In the genomic region with DNA sequence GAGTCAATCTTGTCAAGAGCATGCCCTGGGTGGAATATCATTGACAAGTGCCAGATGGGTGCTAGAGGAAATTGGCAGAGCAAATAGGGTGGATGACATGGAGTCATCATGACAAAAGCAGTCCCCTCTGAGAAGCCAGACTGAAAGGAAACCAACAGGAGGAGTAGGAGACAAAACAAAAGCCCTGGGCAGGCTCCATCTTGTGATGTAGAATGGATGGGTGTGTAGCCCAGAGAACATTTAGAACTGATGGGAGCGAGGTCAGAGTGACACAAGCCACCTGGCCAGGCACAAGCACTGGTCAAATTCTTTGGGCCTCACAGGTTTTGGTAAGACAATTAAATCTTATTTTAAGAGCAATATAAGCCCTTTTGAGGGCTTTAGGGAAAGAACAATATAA, we compare ENCODE assay signal across 13 mouse cellular contexts.
"Had no signal": no experiment of that assay in that cellular context is flagged by ENCODE, and none has a peak within 500 bp of the region (broad histone marks: within the 10 kb centered on the region; RNA-seq: fewer than 3 reads in every experiment).

No protein-coding gene starts in this region.

- H3K27ac ChIP-seq: kidney, embryonic 15.5 days; limb, embryonic 10.5 days; liver, embryonic 15.5 days; macrophage; midbrain, embryonic 15.5 days; neural tube, embryonic 12.5 days; stomach, postnatal 0 days had no signal

- H3K9ac ChIP-seq: kidney, embryonic 15.5 days; liver, embryonic 15.5 days; midbrain, embryonic 15.5 days; neural tube, embryonic 12.5 days had no signal

- H3K27me3 ChIP-seq: kidney, embryonic 15.5 days; liver, embryonic 15.5 days; megakaryocyte, embryonic 14.5 days; midbrain, embryonic 15.5 days; neural tube, embryonic 12.5 days had no signal

- H3K4me2 ChIP-seq: kidney, embryonic 15.5 days; liver, embryonic 11.5 days; liver, embryonic 15.5 days; midbrain, embryonic 11.5 days; midbrain, embryonic 15.5 days; neural tube, embryonic 12.5 days had no signal

- ATAC-seq: midbrain, embryonic 15.5 days had no signal

- H3K9me3 ChIP-seq: kidney, embryonic 15.5 days; limb, embryonic 10.5 days; liver, embryonic 15.5 days; megakaryocyte, embryonic 14.5 days; midbrain, embryonic 15.5 days; neural tube, embryonic 12.5 days had no signal

- H3K36me3 ChIP-seq: kidney, embryonic 15.5 days; limb, embryonic 10.5 days; liver, embryonic 15.5 days; midbrain, embryonic 15.5 days; neural tube, embryonic 12.5 days had no signal

- DNase-seq: kidney, adult 2 months; kidney, postnatal 14 days; thymus, postnatal 4 days had no signal

- H3K4me3 ChIP-seq: kidney, embryonic 15.5 days; limb, embryonic 10.5 days; liver, embryonic 15.5 days; megakaryocyte, embryonic 14.5 days; midbrain, embryonic 15.5 days; neural tube, embryonic 12.5 days had no signal

- H3K4me1 ChIP-seq: kidney, embryonic 15.5 days; limb, embryonic 10.5 days; liver, embryonic 15.5 days; megakaryocyte, embryonic 14.5 days; midbrain, embryonic 15.5 days; neural tube, embryonic 12.5 days had no signal
